Mouse (Mus musculus): Measurements from ENCODE around the gene Isca1.
A peak's percentile ranks its signal among the peaks of the same experiment; 100 is the strongest.
"Not testable (repeated sequence)": the region's sequence is repeated elsewhere in the genome, so short reads cannot be mapped to it uniquely, and the experiment has no call there.

Isca1 gene

DNA sequence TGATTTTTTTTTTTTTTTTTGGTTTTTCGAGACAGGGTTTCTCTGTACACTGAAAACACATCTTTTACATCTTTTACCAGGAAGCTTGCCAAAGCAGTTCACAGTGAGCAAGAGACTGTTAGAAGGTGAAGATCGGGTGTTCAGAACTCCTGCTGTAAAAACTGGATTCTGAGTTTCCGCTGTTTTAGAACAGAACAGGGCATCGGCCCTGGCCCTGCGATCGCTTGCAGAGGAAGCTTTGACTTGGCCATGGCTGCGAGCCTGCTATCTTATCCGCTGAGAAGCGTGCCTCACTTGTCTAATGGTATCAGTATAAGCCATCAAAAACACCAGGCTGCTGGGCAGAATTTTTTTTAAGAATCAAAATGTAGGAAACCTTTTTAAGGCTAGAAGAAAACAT lies 1.2 kb upstream of the Isca1 start:
- peak; percentile 12 for DNase-seq (ENCODE audit: low read depth, low spot score)
- H3K27me3 ChIP-seq (ENCODE audit: control insufficient read depth, insufficient read depth, low read length, poor library complexity, severe bottlenecking), result no peaks in the 10 kb centered on the region
- H3K36me3 ChIP-seq (ENCODE audit: control insufficient read depth, insufficient read depth, low read length, poor library complexity, severe bottlenecking), result peaks cover under 1% of the 10 kb centered on the region; the same call in 1 of the 2 replicates

DNA sequence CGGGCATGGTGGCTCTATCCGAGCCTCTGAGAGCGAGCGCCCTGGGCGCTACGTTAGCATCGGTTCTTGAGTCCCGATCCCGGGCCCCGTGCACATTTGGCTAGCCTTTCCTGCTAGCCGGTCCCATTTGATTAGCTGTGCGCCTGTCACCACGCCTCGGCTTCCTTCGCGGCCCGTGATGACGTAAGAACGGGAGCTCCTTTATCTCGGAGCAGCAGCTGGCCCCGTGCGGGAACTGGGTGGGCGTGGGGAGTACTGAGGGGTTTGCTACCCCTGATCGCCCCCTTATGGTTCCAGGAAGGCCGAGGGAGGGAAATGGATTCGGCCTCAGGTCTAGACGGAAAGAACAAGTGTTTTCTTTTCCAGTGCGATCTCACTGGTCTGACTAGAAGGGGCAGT lies 553 bp upstream of the Isca1 start:
- DNase-seq (ENCODE audit: low read depth, low spot score), result peak; percentile 85
- no peaks in the 10 kb centered on the region for H3K27me3 ChIP-seq (ENCODE audit: control insufficient read depth, insufficient read depth, low read length, poor library complexity, severe bottlenecking)

DNA sequence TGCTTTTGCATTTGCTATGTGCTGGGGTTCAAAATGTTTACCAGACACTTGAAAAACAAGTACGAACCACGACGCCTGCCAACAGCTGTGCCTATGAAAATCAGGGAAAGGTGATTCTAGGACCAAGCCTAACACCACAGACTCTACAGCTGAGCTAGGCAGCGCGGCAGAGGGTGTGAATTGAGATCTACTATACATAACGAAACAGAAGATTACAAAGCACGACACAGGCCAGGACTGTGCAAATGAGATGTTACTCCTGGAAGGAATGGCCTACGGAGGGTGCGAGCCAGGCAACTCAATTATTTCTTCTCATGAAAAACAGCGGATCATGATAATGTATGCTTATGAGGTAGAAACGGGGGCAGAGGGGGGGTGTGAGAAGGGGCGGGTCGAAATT lies 1.1 kb downstream of the Isca1 start:
- no peak for DNase-seq (ENCODE audit: low read depth, low spot score)
- no peaks in the 10 kb centered on the region for H3K36me3 ChIP-seq (ENCODE audit: control insufficient read depth, insufficient read depth, low read length, poor library complexity, severe bottlenecking)
- H3K27me3 ChIP-seq (ENCODE audit: control insufficient read depth, insufficient read depth, low read length, poor library complexity, severe bottlenecking), result no peaks in the 10 kb centered on the region

More for the DNA sequence above, 553 bp upstream of the Isca1 start:
- H3K36me3 ChIP-seq (ENCODE audit: control insufficient read depth, insufficient read depth, low read length, poor library complexity, severe bottlenecking), result no peaks in the 10 kb centered on the region

GRCm38 (mm10) chr13:59766786-59767515 lies 2.7 kb downstream of the Isca1 start:
- Histone ChIP-seq H3K27me3 (ENCODE audit: control insufficient read depth, insufficient read depth, low read length, poor library complexity, severe bottlenecking) (no peaks in the 10 kb centered on the region), H3K36me3 (ENCODE audit: control insufficient read depth, insufficient read depth, low read length, poor library complexity, severe bottlenecking) (peaks cover 4% of the 10 kb centered on the region; the same call in 1 of the 2 replicates)
- no peak for DNase-seq (ENCODE audit: low read depth, low spot score)

DNA sequence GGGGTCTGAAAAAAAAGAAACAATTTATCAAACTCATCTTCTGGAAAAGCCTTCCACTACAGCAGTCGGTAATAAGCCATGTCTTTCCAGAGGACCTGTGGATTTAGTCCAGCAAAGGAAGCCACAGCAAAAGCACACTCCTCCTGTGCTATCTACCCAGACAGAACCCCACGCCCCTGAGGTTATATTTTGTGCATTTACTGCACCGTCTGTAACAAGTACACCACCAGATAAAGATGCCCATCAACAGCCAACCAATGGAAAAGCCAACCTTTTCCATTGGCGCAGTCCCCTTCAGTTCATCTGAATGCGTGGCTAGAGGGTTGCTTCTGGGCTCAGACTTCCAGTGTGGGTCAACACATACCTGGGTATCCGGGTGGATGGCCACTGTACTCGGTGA lies 6.8 kb downstream of the Isca1 start:
- H3K36me3 ChIP-seq (ENCODE audit: control insufficient read depth, insufficient read depth, low read length, poor library complexity, severe bottlenecking), result peaks cover 11% of the 10 kb centered on the region
- DNase-seq (ENCODE audit: low read depth, low spot score), result no peak
- no peaks in the 10 kb centered on the region for H3K27me3 ChIP-seq (ENCODE audit: control insufficient read depth, insufficient read depth, low read length, poor library complexity, severe bottlenecking)

DNA sequence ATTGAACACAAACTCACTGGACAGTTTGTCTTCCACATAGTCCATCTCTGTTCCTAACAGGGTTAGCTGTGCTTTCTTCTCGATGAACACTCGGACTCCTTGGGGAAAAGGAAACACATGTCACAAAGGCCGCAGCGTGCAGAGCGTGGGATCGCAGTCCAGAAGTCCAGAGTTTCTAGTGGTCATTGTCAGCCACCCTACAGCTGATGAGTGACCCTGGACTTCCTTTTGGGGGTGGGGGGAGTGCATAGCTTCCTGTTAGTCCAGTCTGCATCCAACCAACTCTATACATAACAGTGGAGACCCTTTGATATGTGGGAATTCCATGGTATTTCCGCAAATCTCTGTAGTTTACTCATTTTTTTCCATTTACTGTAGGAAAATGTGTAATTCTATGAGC lies 12.7 kb downstream of the Isca1 start:
- no peaks in the 10 kb centered on the region for H3K27me3 ChIP-seq (ENCODE audit: control insufficient read depth, insufficient read depth, low read length, poor library complexity, severe bottlenecking)
- H3K36me3 ChIP-seq (ENCODE audit: control insufficient read depth, insufficient read depth, low read length, poor library complexity, severe bottlenecking), result peaks cover 14% of the 10 kb centered on the region
- no peak for DNase-seq (ENCODE audit: low read depth, low spot score)

DNA sequence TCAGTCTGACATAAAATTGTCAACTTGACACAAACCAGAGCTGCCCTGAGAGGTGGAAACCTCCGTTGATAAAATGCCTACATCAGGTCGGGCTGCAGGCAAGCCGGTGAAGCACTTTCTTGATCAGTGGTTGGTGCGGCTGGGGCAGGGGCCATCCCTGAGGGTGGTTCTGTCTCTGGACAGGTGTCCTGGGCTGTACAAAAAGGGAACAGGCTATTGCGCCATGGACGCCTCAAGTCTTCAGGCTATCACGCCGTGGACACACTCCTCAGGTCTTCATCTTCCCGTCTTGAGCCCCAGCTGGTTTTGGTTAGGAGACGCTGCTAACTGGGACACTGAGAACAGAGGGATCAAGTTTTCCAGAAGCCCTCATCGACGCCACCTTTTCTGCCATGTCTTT lies 19.3 kb downstream of the Isca1 start:
- DNase-seq (ENCODE audit: low read depth, low spot score), result no peak

DNA sequence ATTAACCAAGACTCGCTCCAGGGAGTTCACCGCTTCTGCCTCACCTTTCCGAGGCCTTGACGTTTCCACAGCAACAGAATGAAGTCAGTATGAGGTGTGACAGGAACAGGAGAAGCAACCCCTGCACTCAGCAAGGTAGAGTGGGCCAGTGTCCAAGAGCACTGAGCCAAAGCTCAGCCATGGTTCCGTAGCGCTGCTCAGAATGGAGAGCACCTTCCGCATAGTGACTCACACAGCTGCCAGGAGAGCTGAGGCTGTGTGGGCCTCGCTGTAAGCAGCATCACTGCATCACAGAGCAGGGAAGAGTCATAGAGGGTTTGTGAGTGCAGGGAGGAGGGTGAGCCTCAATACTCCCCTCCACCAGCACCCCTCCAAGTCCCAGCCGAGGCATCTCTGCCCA lies 22.9 kb downstream of the Isca1 start, which contains the start of gene 1700014D04Rik:
Gene 1700014D04Rik, minus strand, starts transcription at position 42 of the 400 bp plus-strand sequence.
- Histone ChIP-seq H3K27me3 (ENCODE audit: control insufficient read depth, insufficient read depth, low read length, poor library complexity, severe bottlenecking) (no peaks in the 10 kb centered on the region), H3K36me3 (ENCODE audit: control insufficient read depth, insufficient read depth, low read length, poor library complexity, severe bottlenecking) (no peaks in the 10 kb centered on the region)
- no peak for DNase-seq (ENCODE audit: low read depth, low spot score)

More for the DNA sequence above, 19.3 kb downstream of the Isca1 start:
- H3K36me3 ChIP-seq (ENCODE audit: control insufficient read depth, insufficient read depth, low read length, poor library complexity, severe bottlenecking), result peaks cover 4% of the 10 kb centered on the region; the same call in 1 of the 2 replicates
- no peaks in the 10 kb centered on the region for H3K27me3 ChIP-seq (ENCODE audit: control insufficient read depth, insufficient read depth, low read length, poor library complexity, severe bottlenecking)

DNA sequence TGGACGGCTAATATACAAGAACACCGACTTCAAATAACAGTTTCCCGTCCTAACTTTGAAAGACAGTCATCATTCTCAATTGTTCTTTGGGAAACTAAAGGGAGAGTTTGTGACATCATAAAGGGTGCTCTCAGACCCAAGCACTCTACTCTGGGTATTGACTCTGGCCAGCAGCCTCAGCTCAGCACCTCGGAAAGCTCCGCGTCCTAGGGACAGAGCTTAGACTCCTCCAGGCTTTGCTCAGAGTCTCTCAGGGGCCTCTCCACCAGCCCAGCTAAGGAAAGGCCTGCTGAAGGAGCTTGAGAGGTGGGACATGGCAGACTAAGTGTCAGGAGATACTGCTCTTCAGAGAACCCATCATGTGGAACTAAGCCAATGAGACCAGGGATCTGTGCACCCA lies 23.4 kb downstream of the Isca1 start:
- no peak for DNase-seq (ENCODE audit: low read depth, low spot score)
- Histone ChIP-seq H3K36me3 (ENCODE audit: control insufficient read depth, insufficient read depth, low read length, poor library complexity, severe bottlenecking) (no peaks in the 10 kb centered on the region), H3K27me3 (ENCODE audit: control insufficient read depth, insufficient read depth, low read length, poor library complexity, severe bottlenecking) (no peaks in the 10 kb centered on the region)

DNA sequence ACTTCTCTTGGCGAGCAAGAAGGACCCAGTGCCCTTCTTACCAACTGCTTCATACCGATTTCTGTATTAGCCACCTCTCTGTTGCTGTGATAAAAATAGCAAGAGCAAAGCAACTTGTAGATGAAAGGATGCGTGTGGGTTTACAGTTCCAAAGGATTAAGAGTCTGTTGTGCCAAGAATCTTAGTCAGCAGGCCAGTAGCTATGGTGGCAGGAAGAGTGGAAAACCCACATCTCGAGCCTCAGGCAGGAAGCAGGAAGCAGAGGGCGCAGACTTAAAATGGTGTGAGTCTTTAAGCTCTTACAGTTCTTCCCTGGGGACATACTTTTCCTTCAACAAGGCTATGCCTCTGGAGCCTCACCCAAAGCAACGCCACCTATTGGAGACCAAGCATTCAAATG lies 24.1 kb downstream of the Isca1 start:
- no peaks in the 10 kb centered on the region for H3K36me3 ChIP-seq (ENCODE audit: control insufficient read depth, insufficient read depth, low read length, poor library complexity, severe bottlenecking)
- no peaks in the 10 kb centered on the region for H3K27me3 ChIP-seq (ENCODE audit: control insufficient read depth, insufficient read depth, low read length, poor library complexity, severe bottlenecking)
- DNase-seq (ENCODE audit: low read depth, low spot score), result no peak

GRCm38 (mm10) chr13:59741697-59742096 lies 27.9 kb downstream of the Isca1 start:
- DNase-seq (ENCODE audit: low read depth, low spot score), result peak; percentile 32
- Histone ChIP-seq H3K27me3 (ENCODE audit: control insufficient read depth, insufficient read depth, low read length, poor library complexity, severe bottlenecking) (no peaks in the 10 kb centered on the region), H3K36me3 (ENCODE audit: control insufficient read depth, insufficient read depth, low read length, poor library complexity, severe bottlenecking) (no peaks in the 10 kb centered on the region)

DNA sequence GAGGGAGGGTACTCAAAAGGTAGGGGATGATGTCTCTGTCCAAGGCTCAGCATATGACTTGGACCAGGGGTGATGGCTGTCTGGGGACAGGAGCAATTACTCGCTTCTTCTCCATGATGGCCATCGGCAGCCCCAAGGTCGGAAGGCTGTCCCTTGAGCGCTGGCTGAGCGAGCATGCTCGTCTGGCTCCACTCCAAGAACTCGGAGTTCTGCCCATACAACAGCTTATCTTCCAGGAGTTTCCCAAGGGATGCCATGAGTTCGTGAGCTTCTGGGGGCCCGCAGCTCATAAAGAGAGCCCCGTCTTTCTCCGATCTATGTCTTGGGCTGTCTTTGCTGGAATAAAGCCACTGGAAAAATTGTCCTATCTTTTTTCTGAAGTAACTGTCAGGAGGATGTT lies 28.5 kb downstream of the Isca1 start:
- DNase-seq (ENCODE audit: low read depth, low spot score), result no peak
- no peaks in the 10 kb centered on the region for H3K27me3 ChIP-seq (ENCODE audit: control insufficient read depth, insufficient read depth, low read length, poor library complexity, severe bottlenecking)
- no peaks in the 10 kb centered on the region for H3K36me3 ChIP-seq (ENCODE audit: control insufficient read depth, insufficient read depth, low read length, poor library complexity, severe bottlenecking)

GRCm38 (mm10) chr13:59739397-59739796 lies 30.2 kb downstream of the Isca1 start:
- no peak for DNase-seq (ENCODE audit: low read depth, low spot score)
- no peaks in the 10 kb centered on the region for H3K36me3 ChIP-seq (ENCODE audit: control insufficient read depth, insufficient read depth, low read length, poor library complexity, severe bottlenecking)
- no peaks in the 10 kb centered on the region for H3K27me3 ChIP-seq (ENCODE audit: control insufficient read depth, insufficient read depth, low read length, poor library complexity, severe bottlenecking)

DNA sequence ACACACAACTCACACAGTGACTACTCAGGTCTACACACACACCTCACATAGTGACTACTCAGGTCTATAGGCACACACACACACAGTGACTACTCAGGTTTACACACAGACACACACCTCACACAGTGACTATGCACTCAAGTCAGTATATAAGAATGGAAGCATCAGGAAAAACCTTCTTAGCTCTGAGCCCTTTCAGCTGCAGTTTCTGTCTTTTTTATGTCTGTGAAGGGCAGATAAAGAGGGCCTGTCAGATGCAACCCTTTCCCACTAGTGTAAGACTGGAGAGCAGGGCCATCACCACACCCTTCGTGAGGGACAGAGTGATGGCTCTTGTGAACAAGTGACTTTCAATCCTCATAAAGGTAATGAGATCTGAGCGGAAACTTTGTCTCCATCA lies 31.2 kb downstream of the Isca1 start:
- no peak for DNase-seq (ENCODE audit: low read depth, low spot score)
- no peaks in the 10 kb centered on the region for H3K36me3 ChIP-seq (ENCODE audit: control insufficient read depth, insufficient read depth, low read length, poor library complexity, severe bottlenecking)

GRCm38 (mm10) chr13:59735190-59735589 lies 34.4 kb downstream of the Isca1 start:
- DNase-seq (ENCODE audit: low read depth, low spot score), result no peak
- Histone ChIP-seq H3K27me3 (ENCODE audit: control insufficient read depth, insufficient read depth, low read length, poor library complexity, severe bottlenecking) (no peaks in the 10 kb centered on the region), H3K36me3 (ENCODE audit: control insufficient read depth, insufficient read depth, low read length, poor library complexity, severe bottlenecking) (no peaks in the 10 kb centered on the region)

More for the DNA sequence above, 31.2 kb downstream of the Isca1 start:
- no peaks in the 10 kb centered on the region for H3K27me3 ChIP-seq (ENCODE audit: control insufficient read depth, insufficient read depth, low read length, poor library complexity, severe bottlenecking)

DNA sequence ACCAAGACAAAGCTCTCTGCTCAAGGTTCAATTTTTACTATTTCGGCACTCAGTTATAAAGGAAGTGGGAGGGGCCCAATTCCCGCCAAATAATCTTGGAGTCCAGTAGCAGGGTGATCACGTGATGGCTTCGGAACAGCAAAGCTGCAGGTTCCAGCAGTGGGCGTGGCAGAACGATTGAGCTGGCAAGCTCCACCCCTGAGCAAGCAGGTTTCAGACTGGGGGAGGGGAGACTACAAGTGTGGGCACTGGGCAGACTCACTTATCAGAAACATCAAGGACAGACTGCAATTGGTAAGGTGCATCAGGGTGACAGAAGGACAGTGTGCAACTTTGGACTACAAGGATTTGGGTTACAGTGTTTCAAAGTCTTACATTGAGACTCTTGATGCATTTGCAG lies 35.3 kb downstream of the Isca1 start:
- H3K36me3 ChIP-seq (ENCODE audit: control insufficient read depth, insufficient read depth, low read length, poor library complexity, severe bottlenecking); DNase-seq (ENCODE audit: low read depth, low spot score); H3K27me3 ChIP-seq (ENCODE audit: control insufficient read depth, insufficient read depth, low read length, poor library complexity, severe bottlenecking): not testable (repeated sequence)
